Mouse (Mus musculus) layer of hippocampus, adult 9-10 months (tissue): ENCODE results near the gene Zdhhc19.
"Not testable (repeated sequence)": the region's sequence is repeated elsewhere in the genome, so short reads cannot be mapped to it uniquely, and the experiment has no call there.

Experiments used
- DNase-seq: peaks from one replicate; pipeline ENCODE4 v3.0.0; 2022; ENCODE audit warnings: low spot score

The Zdhhc19 gene

DNA sequence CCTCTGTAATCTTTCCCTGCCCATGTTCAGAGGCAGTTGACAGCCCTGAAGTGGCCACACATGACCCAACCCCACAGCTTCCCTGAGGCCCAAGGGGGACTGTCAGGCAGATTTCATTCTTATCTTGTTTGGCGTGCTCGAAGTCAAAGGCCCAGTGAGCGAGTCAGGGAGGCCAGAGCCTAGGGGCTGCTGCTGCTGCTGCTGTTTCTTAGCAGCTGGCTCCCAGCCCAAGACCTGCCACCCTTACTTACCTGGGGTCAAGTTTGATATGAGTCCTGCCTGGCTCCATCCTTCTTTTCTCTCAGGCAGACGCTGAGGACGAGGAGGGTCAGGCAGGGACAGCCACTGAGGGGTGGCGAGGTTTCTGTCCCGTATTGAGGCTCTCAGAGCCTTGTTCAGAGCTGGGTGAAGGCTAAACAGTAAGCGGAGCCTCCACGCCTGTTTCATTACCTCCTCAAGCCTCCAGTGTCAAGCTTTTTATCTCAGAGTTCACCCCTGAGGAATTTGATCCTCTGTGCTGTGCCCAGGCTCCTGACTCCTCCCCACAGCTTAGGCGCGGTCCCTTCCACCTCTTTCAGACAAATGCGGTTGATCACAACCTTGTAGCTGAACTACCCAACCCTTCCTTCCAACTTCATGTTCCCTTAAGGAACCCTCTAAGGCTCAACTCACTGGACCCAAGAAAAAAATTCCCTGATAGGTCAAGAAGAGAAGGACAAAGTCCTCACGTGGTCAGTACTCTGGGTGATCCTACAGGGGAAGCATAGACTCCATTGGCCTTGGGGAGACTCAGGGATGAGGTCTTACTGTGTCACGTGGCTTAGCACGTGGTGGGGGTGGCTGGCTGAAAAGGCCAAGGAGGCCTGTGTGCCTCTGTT, 8.6 kb upstream of the Zdhhc19 start, which contains the start of gene Slc51a:
TSS of gene Slc51a (minus strand) at position 646 of the 878 bp plus-strand sequence.
- DNase-seq, result no peak

DNA sequence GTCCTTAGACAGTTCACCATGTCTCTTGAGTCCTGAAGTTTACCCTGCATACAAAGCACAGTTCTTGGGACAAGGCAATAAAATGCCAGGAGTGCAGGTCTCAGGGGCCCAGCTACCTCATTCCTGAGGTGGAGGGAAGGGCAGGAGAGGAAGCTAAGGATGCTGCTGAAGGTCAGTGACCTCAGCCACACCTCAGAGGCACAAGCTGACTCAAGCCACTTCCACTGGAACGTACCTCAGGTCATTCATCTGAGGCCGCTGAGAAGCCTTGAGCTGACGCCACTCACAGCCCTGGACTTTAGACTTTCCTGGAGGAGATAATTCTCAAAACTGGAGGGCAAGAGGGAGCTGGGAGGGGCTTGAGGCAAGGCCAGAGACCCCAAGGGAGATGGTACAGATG, 7.1 kb upstream of the Zdhhc19 start:
- DNase-seq, result no peak

DNA sequence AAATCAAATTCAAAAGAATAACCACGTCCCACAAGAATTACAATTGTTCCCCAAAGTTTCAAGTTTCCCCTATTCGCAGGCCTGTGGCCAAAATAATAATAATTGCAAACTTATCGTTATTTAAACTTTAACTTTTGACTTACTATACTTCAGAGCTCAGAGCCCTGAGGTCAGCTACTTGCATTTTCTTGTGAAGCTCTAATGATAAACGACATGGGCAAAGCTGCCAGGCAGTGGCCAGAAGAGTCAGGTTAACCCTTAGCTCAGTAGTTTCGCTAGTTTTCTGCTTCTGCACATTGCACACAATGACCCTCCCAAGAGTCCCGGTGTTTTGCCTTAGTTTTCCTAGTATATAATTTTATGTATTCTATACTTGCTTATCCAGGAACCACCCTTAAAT, 1.7 kb upstream of the Zdhhc19 start:
- not testable (repeated sequence) for DNase-seq

DNA sequence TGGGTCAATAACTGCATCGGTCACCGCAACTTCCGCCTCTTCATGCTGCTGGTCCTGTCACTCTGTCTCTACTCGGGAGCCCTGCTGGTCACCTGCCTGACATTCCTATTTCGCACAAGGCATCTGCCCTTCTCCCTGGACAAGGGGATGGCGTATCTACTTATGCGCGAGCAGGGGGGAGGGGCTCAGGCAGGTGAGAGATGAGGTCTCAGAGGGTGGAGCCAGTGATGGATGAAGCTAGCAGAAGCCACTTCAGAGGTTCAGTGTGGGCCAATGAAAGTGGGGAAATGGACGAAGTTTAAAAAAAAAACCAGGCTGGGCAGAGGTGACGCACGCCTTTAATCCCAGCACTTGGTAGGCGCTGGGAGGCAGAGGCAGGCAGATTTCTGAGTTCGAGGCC, 2.9 kb downstream of the Zdhhc19 start:
- DNase-seq, result no peak

DNA sequence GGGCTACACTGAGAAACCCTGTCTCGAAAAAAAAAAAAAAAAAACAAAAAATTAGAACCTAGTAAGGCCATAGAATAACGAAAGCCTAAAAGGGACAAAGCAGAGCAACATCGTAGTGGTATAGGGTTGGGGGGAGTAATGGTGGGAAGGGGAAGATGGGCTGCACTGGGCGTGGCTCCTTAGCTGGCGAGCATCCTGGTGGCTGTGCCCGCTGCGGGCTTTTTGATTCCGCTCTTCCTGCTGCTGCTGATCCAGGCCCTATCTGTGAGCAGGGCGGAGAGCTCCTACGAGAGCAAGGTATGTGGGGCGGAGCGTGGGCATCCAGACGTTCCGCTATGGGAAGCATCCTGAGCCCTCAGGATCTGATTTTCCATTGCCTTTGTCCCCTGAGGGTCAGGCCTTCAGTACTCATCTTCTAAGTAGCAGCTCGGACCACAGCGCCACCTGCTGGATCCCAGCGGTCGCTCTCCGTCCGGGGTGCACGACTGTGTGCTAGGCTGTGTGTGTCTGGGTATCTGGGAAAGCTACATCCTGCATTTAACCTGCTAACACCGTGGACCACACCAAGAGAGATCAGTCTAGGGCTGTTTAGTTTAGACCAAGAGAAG, 3.5 kb downstream of the Zdhhc19 start:
- peak; percentile 79 for DNase-seq

DNA sequence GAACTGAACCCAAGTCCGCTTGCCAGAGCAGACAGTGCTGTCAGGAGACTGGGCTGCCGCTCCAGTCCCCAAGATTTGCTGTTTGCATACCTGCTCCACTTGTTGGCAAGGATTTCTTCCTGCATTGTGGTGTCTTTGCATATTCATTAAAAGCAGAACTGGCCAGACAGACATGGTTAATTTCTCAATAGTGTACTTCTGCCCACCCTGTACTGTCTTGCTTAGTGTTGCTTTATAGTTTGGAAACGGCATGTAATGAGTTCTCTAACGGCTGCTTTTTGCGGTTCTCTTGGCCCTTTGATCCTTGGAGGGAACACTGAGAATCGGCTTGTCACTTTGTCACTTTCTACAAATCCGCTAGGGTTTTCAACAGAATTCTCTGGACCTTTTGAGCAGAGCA, 5.4 kb downstream of the Zdhhc19 start:
- no peak for DNase-seq

DNA sequence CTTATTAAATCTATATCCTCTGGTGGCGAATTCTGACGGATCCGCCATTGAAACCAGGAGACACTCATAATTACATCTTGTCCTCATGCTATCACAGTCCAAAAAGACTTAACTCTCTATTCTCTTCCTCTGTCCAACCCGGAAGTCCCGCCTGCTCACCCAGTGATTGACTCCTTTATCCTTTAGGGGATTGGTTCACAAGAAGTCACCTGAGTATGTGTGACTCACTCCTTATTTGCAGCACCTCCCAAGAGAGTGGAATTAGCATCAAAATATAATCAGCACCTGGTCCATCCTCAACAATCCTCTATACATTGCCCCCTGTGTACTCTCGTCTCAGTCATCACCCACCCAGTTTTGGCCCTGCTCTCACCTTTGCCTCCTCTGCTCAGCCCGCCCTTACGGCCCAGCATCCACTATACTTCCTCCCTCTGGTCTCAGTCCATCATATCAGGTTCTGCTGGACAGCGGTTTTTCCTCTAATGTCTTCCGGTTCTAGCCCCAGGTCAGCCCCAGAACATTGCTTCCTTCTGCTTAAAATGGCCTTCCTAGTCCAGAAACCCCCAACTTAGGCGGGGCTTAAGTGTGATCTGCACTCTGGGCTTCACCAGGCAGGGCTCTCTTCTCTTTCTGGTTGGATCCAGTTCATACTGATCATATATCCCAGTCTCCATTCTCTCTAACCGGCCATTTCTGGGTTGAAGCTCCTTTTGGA, 6.7 kb downstream of the Zdhhc19 start:
- no peak for DNase-seq

DNA sequence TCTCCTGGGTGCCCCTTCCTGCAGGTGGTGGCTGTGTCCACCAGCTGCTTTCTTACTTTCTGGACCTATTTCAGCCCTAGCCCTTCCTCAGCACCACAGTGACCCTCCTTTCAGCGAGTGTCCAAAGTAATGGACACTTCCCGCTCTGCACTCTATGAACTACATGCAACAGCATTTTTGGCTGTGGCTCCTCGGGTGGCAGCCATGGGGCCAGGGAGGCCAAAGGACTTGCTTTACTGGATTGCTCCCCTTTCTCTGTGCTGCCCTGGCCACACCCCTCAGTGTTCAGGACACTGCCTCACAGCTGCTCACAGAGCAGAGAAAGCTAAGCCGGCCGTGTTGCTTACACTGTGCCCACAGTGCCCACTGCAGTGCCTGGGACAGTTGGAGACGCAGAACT, 7.6 kb downstream of the Zdhhc19 start:
- DNase-seq, result no peak

DNA sequence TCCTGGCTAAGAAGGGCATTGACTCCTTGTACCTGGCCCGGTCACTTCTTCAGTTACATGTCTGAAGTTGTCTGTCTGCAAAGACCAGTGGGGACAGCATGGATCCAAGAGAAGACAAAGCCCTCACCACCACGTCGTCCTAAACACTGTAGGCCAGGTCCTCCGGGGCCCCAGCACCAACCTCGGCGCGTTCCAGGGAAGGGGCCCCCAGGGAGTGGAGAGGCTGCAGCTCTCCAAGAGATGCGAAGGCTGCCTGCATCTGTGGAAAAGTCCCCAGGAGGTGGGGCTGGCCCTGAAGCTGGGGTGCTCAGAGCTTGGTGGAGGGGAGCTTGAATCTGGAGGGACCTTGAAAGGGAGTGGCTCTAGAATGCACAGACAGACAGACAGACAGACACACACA, 10.2 kb downstream of the Zdhhc19 start:
- no peak for DNase-seq

DNA sequence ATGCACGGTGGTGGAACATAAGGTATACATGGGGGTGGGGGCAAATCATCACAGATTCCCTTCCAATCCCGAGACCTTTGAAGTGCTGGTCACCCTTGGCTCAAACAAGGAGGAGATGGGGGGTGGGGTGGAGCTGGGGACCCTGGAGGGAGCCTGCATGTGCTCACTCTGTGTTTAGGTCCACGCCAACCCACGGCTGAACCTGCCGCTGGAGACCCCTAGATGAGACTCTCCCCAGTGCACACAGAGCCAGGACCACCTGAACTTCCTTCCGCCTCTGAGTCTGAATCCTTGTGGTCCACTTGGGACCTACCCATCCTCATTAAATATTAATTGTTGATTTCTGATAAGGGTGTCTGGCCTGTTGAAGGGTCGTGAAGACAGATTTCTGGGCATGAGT, 10.8 kb downstream of the Zdhhc19 start:
- DNase-seq, result no peak

DNA sequence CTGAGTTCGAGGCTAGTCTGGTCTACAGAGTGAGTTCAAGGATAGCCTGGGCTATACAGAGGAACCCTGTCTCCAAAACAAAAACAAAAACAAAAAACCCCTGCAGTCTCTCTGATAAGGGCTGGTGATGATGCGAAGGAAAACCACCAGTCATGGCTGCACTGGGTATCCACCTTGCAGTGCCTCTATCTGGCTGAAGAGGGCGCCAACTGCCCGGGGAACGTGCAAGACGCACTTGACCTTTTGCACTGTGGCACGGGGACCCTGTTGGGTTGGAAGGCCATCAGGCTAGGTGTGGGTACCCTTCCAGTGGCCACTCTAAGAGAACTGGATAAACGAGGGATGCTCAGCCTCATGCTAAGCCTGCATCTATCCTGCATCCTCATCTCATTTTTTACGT, 11.3 kb downstream of the Zdhhc19 start:
- DNase-seq, result no peak

DNA sequence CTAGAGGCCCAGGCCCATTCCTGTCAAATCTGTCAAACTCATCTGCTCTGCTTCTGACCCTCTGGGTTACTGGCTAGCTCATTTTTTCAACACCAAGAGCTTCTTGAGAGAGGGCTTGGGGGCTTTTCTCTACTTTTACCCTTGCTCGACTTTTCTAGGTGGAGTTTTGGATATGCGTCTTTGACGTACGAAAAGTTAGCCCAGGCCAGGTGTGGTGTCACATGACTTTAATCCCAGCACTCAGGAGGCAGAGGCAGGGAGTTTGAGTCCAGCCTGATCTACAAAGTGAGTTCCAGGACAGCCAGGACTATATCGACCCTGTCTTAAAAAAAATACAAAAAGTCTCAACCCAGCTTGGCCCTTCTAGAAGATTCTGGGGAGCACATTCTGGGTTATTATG, 12.0 kb downstream of the Zdhhc19 start:
- DNase-seq, result no peak

DNA sequence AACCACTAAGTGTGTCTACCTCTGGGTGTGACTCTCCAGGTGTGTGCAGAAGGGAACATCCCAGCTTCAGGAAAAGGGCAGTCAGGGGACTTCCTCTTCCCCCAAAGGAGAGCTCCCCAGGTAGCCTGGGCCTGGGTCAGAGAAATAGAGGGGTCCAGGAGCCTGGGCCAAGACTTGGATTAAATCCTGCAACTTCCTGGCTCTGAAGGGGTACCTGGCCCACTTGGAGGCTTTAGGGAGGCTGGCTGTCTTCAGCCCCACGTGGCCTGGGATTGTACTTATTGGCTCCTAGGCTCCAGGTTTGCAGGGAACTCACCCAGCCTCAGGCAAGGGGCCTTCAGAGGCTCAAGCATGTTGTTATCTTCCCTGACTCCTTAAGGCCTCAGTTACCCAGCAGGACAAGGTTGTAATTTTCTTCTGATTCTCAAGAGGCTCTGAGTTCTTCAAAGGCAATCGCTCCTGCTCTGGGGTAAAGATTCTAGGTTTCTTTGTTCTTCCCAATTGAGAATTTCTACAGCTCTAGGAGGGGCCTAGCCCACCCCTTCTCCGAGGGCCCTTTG, 12.5 kb downstream of the Zdhhc19 start:
- DNase-seq, result no peak

DNA sequence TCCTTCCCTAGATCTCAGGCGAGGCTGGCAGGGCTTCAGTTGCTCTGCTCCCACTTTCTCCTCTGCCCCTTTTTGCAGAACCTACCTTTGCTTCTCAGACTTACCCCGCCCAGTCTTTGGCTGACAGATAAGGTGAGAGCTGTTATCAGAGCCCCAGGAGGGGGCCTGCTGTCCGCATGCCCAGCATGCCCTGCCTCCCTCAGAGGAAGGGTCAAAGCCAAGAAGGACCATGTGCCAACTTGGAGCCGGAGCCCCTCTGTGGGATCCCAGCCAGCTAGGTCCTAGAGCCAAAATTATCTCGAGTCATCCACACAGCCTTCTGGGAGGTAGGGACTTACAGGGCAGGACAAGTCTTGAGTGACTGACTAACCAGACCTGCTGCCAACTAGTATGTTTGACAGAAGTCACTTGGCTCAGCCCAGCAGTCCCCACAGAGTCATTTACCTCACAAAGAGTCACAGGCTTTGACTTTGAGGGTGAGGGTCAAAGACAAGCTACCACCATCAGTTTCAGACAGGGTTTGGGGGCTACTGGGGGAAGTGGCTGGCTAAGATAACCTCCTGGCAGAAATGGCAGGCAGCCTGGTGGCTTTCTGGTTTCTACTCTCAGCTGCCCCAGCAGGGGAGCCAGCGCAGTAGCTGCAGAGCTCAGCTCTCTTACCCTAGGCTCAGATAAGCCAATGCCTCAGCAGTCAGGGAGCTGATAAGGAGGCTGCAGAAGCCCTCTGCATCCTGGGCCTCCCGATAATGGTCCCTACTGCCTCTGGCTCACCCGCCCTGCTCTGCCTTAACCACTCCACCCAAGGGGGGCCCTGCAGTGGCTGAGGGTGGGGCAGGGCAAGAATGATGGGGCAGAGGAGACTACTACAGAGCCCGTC, 13.2 kb downstream of the Zdhhc19 start:
- DNase-seq, result no peak

DNA sequence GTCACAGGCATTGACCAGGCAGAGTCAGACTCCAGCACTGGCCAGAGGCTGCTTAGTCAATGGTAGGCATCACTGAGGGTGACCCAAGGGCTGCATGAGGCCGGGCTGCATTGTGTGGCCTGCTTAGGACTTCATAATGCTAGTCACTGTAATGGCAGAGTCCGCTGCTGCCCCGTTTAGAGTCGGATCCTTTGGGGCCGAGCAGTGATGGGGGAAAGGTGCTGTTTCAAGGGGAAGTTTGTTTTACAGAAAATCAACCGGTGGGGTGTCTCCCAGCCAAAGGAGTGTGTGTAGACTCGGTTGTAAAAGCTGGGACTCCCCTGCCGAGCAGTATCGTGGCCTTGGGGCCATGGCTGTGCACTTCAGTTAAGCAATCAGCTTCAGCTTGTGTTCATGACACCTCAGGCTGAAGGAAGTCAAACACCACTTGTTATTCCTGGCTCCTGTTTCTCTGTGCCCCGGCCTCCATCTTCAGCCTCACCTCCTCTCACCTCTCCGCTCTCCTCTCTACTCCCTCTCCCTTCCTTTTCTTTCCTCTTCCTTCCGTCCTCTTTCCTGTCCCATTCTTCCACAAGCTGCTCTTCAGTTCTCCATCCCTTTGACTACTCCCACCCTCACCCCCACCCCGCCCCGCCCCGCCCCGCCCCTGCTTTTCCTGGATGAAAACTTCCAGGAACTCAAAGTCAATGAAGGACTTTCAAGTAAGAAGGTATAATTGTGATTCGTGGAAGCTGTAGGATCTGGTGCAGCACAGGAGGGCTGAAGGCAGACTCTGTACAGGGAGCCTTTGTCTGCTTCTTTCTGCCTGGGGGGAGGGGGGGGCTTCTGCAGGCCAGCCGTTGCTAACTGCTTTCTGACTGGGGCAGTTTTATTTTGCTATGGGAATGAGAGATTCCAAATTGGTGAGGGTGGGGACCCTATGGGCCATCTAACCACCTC, 14.6 kb downstream of the Zdhhc19 start:
- no peak for DNase-seq

DNA sequence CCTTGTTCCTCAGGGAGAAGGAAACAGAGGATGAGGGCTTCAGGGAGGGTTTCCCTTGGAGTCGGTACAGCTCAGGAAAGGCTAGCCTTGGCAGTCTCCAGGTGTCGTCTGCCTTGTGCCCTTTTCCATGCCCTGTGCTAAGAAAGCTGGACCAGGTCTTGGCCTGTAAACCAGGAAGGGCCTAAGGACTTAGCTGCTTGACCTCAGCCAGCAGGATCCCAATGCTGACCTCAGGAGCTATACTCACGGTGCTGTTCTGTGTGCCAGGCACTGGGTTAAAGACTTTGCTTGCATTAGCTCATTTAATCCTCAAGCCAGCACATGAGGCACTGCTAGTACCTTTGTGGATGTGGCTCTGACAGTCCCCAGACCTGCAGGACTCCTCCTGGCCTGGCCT, 15.3 kb downstream of the Zdhhc19 start:
- no peak for DNase-seq

DNA sequence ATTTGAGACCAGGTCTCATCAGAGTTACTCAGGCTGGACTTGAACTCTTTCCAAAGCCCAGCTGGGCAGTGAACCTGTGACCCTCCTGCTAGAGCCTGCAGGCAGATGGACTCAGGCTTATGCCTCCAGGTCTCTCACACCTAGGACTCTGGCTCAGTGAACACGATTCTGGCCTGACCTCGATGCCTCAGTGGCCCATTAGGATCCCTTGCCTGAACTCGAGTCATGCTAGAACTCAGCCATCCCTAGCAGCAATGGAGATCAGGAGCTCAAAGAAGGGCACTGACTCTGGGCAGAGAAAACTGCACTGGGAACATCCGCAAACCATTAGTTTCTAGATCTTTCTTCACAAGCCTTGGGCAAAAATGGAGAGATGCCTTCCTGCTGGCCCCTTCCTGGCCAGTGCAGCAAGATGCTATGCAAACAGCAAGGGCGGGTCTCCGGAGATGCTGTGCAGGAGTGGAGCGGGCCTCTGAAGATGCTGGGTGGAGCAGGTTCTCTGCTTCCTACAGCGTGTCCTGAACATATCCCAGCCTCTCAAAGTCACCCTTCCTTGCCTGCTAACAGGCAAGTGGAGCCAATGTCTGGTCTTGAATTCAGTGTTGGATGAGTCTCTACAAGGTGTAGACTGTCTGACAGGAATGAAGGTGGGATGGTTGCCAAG, 15.9 kb downstream of the Zdhhc19 start:
- DNase-seq, result no peak

DNA sequence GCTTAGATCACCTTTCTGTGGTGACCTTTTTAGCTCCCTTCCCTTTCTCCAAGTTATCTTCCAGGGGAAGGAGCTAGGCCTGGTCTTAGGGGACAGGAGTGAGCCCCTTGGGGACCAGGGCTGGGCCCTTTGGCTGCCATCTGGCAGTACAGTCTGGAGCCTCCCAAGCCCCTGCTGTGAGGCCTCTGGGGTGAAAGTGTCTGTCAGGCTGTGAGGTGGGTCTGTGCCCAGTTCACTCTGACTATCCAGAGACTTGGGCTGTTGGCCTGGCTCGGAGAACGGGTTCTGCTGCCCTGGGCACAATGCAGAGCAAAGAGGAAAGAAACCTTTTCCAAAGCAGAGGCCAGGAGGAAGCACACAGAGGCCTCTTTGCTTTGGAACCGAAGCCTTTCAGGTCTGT, 16.9 kb downstream of the Zdhhc19 start:
- DNase-seq, result no peak

DNA sequence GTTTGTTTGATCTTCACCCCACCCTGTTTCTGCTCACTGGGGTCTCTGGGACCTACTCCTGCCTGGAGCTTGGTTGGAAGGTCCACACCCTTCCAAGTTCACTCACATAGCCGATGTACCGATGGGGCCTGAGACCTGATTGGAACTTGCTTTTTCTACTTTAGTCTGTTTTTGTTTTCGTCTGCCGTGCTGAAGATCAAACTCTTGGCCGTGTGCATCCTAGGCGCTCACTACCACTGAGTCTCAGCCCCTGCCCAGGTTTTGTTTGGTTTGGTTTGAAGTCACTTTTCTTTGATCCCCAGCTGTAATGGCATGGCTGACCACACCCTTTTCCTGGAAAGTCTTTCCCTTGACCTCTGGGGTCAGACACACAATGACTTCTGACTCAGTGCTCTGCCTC, 17.3 kb downstream of the Zdhhc19 start:
- no peak for DNase-seq

DNA sequence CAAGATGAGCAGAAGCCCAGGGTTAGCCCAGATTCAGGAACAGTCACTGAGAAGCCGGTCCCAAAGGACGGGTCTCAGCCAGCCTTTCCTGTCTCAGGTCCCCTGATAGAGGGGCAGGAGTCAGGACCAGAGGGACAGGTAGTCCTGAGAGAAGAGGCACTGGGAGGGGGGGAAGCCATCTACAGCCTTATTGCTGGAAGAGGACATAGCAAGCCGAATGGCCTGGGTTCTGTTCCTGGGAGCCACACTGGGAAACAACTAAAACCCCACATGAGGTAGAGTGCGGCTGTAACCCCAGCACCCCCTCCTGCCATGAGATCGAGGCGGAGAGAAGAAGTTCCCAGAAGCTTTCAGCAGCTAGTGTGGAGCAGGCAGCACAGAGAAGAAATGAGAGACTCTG, 17.9 kb downstream of the Zdhhc19 start:
- DNase-seq, result no peak
